In the genomic region with DNA sequence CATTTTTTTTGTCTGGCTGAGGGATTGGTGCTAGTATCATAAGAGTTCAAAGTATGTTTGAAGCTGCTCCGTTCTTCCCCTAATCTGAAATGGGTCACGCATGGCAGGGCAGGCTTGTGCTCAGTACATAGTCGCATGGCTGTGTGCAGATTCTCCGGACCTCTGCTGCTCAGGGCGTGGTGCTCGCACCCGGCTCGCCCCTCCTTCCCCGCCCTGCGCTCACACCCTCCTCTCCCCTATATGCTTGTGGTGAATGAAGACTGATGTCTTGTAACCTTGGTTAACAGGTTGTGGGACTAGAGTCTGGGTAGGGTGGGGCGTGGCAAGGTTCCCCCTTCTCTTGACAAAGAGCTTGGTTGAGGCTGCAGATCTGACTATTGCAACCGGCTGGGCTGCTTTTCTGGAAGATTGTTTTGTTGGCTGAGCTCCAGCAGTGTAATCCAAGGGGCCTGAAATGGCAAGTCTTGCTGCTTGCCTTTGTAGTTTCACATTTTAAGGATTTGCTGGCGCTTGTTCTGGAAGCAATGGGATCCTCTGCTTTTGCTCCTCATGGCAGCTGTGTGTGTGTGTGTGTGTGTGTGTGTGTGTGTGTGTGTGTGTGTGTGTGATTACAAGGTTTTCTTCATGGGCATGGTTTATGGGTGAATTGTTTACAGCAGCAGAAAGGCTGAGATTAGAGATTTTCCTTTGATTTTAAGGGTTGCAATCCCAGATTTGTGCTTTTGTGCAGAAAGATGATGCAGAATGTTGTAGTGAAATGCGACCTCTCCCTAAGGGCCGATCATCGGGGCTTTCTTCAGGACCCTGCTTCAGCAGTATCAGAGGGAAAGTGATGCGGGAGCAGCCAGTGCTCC, we compare ENCODE assay signal across 8 mouse cellular contexts.
A peak's percentile ranks its signal among the peaks of the same experiment; 100 is the strongest.
DNase-seq lines count a peak whose midpoint lies in the region; ATAC-seq lines count a peak whose summit lies in the region.

No protein-coding gene starts in this region.

- peak overlapping the region; percentile 46 for H3K4me2 ChIP-seq in forebrain, embryonic 12.5 days

- peaks cover 16% of the 10 kb centered on the region for H3K4me1 ChIP-seq in forebrain, embryonic 12.5 days

- no peaks in the 10 kb centered on the region for H3K36me3 ChIP-seq in forebrain, embryonic 12.5 days (replicated peaks)

- peak overlapping the region; percentile 18 for H3K4me3 ChIP-seq in forebrain, embryonic 12.5 days (replicated peaks)

- ATAC-seq in forebrain, embryonic 12.5 days (ENCODE audit: low FRiP score): peak; percentile 82
- peak; percentile 75 for ATAC-seq in megakaryocyte-erythroid progenitor cell, adult 5-6 weeks (replicated peaks; ENCODE audit: low FRiP score, low TSS enrichment, poor library complexity, severe bottlenecking)

- H3K9me3 ChIP-seq in forebrain, embryonic 12.5 days: no peaks in the 10 kb centered on the region

- peak overlapping the region; percentile 75 for H3K27ac ChIP-seq in forebrain, embryonic 12.5 days

- no peaks in the 10 kb centered on the region for H3K27me3 ChIP-seq in forebrain, embryonic 12.5 days

- DNase-seq in CD4-positive helper T cell, adult 2 months (ENCODE audit: low read depth, low spot score): peak; percentile 84
- peak; percentile 48 to 51 for DNase-seq in adrenal gland, adult 18-20 months (ENCODE audit: low spot score in 2 of 2)
- DNase-seq in heart, postnatal 25 days (ENCODE audit: low spot score): peak; percentile 42
- DNase-seq in kidney, postnatal 4 days: peak; percentile 75 to 85
- peak; percentile 47 for DNase-seq in spleen, adult 12 weeks (ENCODE audit: low spot score)
- no peak for DNase-seq in frontal cortex, postnatal 14 days (ENCODE audit: low spot score in 2 of 2)

- intact Hi-C loops in heart, postnatal 25 days (cut with DNase I): loop anchor here (5.0 kb wide), 1 partner anchor 56 kb away; no protein-coding TSS in a partner anchor

- WGBS in forebrain, embryonic 12.5 days: 37% methylated on average over 17 of the region's 17 CpGs

- H3K9ac ChIP-seq in forebrain, embryonic 12.5 days: peak overlapping the region; percentile 21

Comparison
In these comparisons a context has a peak if more than half of its experiments do, and no peak if none do; other contexts are left out.
1. DNase-seq: peak in CD4-positive helper T cell, adult 2 months (single experiment), adrenal gland, adult 18-20 months (2 of 2), heart, postnatal 25 days (single experiment), kidney, postnatal 4 days (2 of 2) and spleen, adult 12 weeks (single experiment); none in frontal cortex, postnatal 14 days (0 of 2).